Mouse (Mus musculus): ENCODE data around the gene Crls1.

Crls1 gene

DNA sequence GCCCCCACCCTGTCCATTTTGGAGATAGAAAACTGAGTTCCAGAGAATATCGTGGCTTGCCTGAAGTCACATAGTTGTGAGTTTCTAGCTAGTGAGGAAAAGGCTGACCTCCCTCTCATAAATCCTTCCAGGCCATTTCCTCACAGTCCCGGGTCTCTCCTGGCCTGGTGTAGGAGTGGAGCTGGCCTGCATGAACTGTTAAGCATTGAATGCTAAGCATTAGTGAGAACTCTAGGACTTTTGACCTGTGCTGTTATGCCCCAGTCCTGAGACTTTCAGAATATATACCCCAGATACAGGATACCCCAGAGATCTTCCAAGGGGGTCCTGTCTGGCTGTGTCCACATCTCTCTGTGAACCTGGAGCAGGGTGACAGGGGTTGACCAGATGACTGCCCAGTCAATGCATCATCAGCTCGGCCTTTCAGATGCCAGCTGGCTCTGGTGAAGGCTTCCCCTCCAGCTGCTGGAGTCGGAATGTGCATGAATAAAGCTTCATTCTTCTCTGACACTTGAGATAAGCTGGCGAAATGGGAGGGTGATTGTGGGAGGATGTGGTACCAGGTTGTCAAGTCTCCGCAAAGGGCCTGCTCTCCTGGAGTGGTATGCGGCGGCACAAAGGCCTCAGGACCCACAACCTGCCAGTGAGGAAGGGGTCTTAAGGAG is 38.0 kb downstream of the Crls1 start:
- DNase-seq (ENCODE audit: inconsistent age in 2 of 2, low spot score in 1 of 2), result peak; percentile 69 to 84

DNA sequence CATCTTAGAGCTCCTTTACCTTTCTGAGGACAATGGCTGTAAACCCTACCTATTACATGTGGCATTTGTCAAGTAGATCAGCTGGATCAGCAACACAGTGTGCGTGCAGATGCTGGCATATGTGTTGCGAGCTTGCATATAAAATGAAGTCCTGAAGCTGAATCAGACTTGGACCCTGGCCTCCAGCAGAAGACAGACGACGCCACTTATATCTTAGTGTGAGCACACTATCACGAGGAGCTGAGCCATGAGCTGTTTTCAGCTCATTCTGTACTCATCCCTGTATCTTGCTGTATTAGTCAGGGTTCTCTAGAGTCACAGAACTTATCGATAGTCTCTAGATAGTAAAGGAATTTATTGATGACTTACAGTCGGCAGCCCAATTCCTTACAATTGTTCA is 38.8 kb downstream of the Crls1 start:
- DNase-seq (ENCODE audit: inconsistent age in 2 of 2, low spot score in 1 of 2), result no peak

DNA sequence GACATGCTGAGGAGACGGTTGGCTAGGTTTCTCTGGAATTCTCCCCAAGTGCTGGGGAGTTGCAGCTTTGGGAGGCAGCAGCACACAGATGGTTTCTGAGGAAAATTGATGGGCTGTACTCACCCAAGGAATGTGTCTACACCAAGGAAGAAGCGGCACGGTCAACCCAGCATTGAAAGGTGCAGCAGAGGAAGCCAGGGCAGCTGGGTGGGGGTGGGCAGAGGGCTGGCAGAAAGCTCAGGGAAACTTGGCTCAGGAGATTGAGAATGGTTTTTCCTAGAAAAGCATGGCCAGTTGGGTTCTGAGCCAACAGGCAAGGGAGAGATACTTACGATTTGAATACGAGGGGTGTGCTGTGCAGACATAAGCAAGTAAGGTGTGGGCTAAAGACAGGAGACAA is 47.4 kb downstream of the Crls1 start:
- no peak for DNase-seq (ENCODE audit: inconsistent age in 2 of 2, low spot score in 1 of 2)

GRCm38 (mm10) chr2:132898211-132898610 is 51.7 kb downstream of the Crls1 start:
- DNase-seq (ENCODE audit: inconsistent age in 2 of 2, low spot score in 1 of 2), result peak in 1 of 2 experiments; percentile 48

- peak in 1 of 2 experiments; percentile 61 for DNase-seq (ENCODE audit: inconsistent age in 2 of 2, low spot score in 1 of 2)
Observed at GRCm38 (mm10) chr2:132900596-132900995, 54.1 kb downstream of the Crls1 start.

- peak; percentile 77 to 79 for DNase-seq (ENCODE audit: inconsistent age in 2 of 2, low spot score in 1 of 2)
Observed at GRCm38 (mm10) chr2:132901636-132902035, 55.2 kb downstream of the Crls1 start.

DNA sequence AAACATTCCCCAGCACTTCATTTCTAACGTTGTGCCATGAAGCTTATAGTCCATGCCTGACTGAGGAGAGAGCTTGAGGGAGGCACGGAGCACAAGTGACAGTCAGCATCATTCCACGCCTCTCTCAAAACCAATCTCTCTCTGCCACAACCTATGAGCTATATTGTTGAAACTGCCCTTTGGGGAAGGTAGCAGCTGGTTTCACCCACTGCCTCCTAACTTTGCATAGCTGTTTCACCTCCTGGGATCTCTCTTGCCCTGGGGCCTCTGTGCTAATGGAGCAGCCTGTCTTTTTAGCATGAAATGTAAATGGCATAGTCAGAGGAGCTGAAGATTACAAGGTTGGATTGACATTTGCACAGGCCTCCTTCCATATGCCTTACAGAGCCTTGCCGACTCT is 55.6 kb downstream of the Crls1 start:
- DNase-seq (ENCODE audit: inconsistent age in 2 of 2, low spot score in 1 of 2), result peak in 1 of 2 experiments; percentile 63

DNA sequence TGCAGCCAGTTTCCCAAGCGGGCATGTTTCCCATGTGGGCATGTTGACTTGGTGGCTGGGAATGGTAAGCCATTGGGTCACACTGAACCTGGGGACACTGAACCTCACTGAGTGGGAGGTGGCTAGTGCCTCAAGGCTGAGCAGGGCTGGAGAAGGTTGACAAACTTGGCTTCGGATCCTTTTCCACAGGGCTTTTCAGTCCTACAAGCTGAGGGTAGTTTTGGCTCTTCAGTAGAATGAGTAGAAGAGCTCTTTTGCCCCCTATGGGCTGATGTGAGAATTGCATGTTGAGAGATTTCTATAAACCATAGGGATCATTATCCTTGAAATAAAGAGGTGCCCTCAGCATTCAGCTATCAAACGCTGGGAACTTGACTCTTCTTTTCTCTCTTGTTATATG is 57.0 kb downstream of the Crls1 start:
- peak; percentile 76 to 94 for DNase-seq (ENCODE audit: inconsistent age in 2 of 2, low spot score in 1 of 2)

DNA sequence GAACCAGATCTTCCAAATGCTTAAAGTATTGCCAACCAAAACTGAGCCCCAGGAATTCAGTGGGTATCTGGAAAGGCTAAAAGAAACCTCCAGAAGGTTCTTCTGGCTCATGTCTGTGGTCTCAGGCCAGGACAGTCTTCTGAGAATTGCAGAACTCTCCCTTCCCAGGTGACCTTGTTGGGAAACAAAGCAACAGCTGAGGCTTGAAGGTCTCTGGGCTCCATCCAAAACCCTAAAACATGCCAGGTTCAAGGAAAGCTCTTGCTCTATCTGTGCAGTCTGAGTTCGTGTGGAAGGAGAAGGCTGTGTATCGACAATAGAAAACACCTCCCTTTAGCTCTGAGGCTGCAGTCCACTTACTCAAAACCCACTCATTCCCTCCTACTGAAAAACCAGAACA is 58.5 kb downstream of the Crls1 start:
- peak in 1 of 2 experiments; percentile 90 for DNase-seq (ENCODE audit: inconsistent age in 2 of 2, low spot score in 1 of 2)

GRCm38 (mm10) chr2:132906763-132907162 is 60.3 kb downstream of the Crls1 start:
- peak in 1 of 2 experiments; percentile 89 for DNase-seq (ENCODE audit: inconsistent age in 2 of 2, low spot score in 1 of 2)

DNA sequence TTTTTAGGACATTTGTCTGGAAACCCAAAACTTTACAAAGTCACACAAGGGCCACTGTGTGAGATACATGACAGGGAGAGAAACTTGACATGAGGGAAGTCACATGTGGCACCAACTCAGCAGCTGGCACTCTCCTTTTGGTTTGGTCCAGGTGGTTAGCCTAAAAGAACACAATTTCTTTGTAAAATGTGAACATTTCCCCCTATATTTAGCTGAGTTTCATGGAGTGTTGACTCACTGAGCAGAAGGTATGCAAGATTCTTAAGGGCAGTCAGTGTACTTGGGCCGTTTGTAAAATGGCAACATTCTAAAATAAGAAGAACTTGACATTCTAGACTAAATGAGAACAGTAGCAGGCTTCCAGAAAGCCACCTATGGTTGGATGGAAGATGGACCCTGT is 68.3 kb downstream of the Crls1 start:
- DNase-seq (ENCODE audit: inconsistent age in 2 of 2, low spot score in 1 of 2), result no peak
